Mouse (Mus musculus) urinary bladder, postnatal 4 days (tissue): ENCODE measurements around the gene Dlg2.

Experiments
- DNase-seq, 2 experiments: peaks; one replicate each; pipeline ENCODE4 v3.0.0; 2021 to 2022; ENCODE audit warnings: low spot score in 2 of 2

Dlg2 gene

GRCm38 (mm10) chr7:91440326-91440725 is 963.9 kb downstream of the Dlg2 start:
- no peak for DNase-seq

GRCm38 (mm10) chr7:91442447-91443376 is 966.2 kb downstream of the Dlg2 start:
- no peak for DNase-seq

- no peak for DNase-seq
Observed at GRCm38 (mm10) chr7:91443377-91443714, 966.9 kb downstream of the Dlg2 start.

- no peak for DNase-seq
Observed at GRCm38 (mm10) chr7:91443913-91444312, 967.4 kb downstream of the Dlg2 start.

- no peak for DNase-seq
Observed at GRCm38 (mm10) chr7:91444728-91445127, 968.3 kb downstream of the Dlg2 start.

- no peak for DNase-seq
Observed at GRCm38 (mm10) chr7:91456796-91457195, 980.3 kb downstream of the Dlg2 start.

- DNase-seq, result no peak
Observed at GRCm38 (mm10) chr7:91457207-91457606, 980.7 kb downstream of the Dlg2 start.

GRCm38 (mm10) chr7:91461352-91461751 is 984.9 kb downstream of the Dlg2 start:
- DNase-seq, result no peak

GRCm38 (mm10) chr7:91463256-91463655 is 986.8 kb downstream of the Dlg2 start:
- DNase-seq, result no peak

- no peak for DNase-seq
Observed at GRCm38 (mm10) chr7:91467061-91467460, 990.6 kb downstream of the Dlg2 start.

- no peak for DNase-seq
Observed at GRCm38 (mm10) chr7:91479145-91479544, 1002.7 kb downstream of the Dlg2 start.

- no peak for DNase-seq
Observed at GRCm38 (mm10) chr7:91481574-91482197, 1005.2 kb downstream of the Dlg2 start.

GRCm38 (mm10) chr7:91493234-91493633 is 1016.8 kb downstream of the Dlg2 start:
- no peak for DNase-seq

- DNase-seq, result no peak
Observed at GRCm38 (mm10) chr7:91495526-91495925, 1019.1 kb downstream of the Dlg2 start.

GRCm38 (mm10) chr7:91511119-91511518 is 1034.6 kb downstream of the Dlg2 start:
- DNase-seq, result no peak

- DNase-seq, result no peak
Observed at GRCm38 (mm10) chr7:91514445-91514844, 1038.0 kb downstream of the Dlg2 start.

GRCm38 (mm10) chr7:91516225-91516624 is 1039.8 kb downstream of the Dlg2 start:
- DNase-seq, result no peak

- DNase-seq, result no peak
Observed at GRCm38 (mm10) chr7:91525859-91526258, 1049.4 kb downstream of the Dlg2 start.

GRCm38 (mm10) chr7:91542597-91543285 is 1066.3 kb downstream of the Dlg2 start:
- DNase-seq, result no peak

GRCm38 (mm10) chr7:91543286-91543650 is 1066.8 kb downstream of the Dlg2 start:
- DNase-seq, result no peak

GRCm38 (mm10) chr7:91544600-91544999 is 1068.1 kb downstream of the Dlg2 start:
- no peak for DNase-seq

GRCm38 (mm10) chr7:91548796-91549195 is 1072.3 kb downstream of the Dlg2 start:
- no peak for DNase-seq

- DNase-seq, result no peak
Observed at GRCm38 (mm10) chr7:91557582-91557981, 1081.1 kb downstream of the Dlg2 start.
